Mouse (Mus musculus) forebrain, embryonic 12.5 days (tissue): Measurements from ENCODE around the gene Aff1. TPM values are rescaled to one million over a fixed set of nuclear protein-coding genes. Genes with fewer than 3 reads are reported as not detected.

Experiments used
- ATAC-seq: fragments of 200-750 bp; cut with Nextera tagmentation; 2 replicates; pipeline ENCODE4 v1.8.0; 2017; ENCODE audit warnings: moderate TSS enrichment; ENCODE audit not compliant: low FRiP score
- H3K27ac ChIP-seq: fragments of 300-500 bp; sonication (generic); 2 replicates; pipeline ENCODE4 v1.5.1; 2016; ENCODE audit warnings: mild to moderate bottlenecking
- H3K27me3 ChIP-seq: fragments of 300-500 bp; sonication (generic); 2 replicates; pipeline ENCODE4 v1.6.1; 2016; ENCODE audit warnings: mild to moderate bottlenecking
- H3K36me3 ChIP-seq: fragments of 300-500 bp; sonication (generic); replicated peaks from 2 replicates; pipeline ENCODE4 v1.6.1; 2016; ENCODE audit warnings: mild to moderate bottlenecking
- H3K4me1 ChIP-seq: fragments of 300-500 bp; sonication (generic); 2 replicates; pipeline ENCODE4 v1.6.1; 2016
- H3K4me2 ChIP-seq: fragments of 300-500 bp; sonication (generic); 2 replicates; pipeline ENCODE4 v1.6.1; 2016; ENCODE audit warnings: mild to moderate bottlenecking, moderate library complexity
- H3K4me3 ChIP-seq: fragments of 300-500 bp; sonication (generic); replicated peaks from 2 replicates; pipeline ENCODE4 v1.5.1; 2016; ENCODE audit warnings: mild to moderate bottlenecking
- H3K9ac ChIP-seq: fragments of 300-500 bp; sonication (generic); 2 replicates; pipeline ENCODE4 v1.6.1; 2016; ENCODE audit warnings: mild to moderate bottlenecking
- H3K9me3 ChIP-seq: fragments of 300-500 bp; sonication (generic); 2 replicates; pipeline ENCODE4 v1.6.1; 2016
- WGBS: fragments of 180-500 bp; shearing (Covaris S2); methylation state at CpG from one replicate; pipeline ENCODE4 v1.1.7; 2016; 5-methylcytosine and 5-hydroxymethylcytosine counted together
- polyA plus RNA-seq: library from polyadenylated mRNA; unstranded; fragments of >200 nt; fragmentation: Nextera tagmentation; extraction: Ambion mirVana; gene quantifications from 2 replicates; pipeline ENCODE4 v1.2.1, GENCODE M21; 2016

Gene Aff1
- polyA plus RNA-seq, 1 experiment from 2014 or later = 3.7 TPM

- H3K27ac ChIP-seq = no peak overlapping the region
- H3K4me3 ChIP-seq = no peak overlapping the region
- H3K9ac ChIP-seq = no peak overlapping the region
- peaks cover 27% of the 10 kb centered on the region for H3K27me3 ChIP-seq
- peaks cover 10% of the 10 kb centered on the region for H3K4me1 ChIP-seq
- no peaks in the 10 kb centered on the region for H3K9me3 ChIP-seq
- 74% methylated on average over 5 of the region's 5 CpGs for WGBS
- no peak for ATAC-seq
- H3K4me2 ChIP-seq = no peak overlapping the region
- H3K36me3 ChIP-seq = no peaks in the 10 kb centered on the region
Observed at GRCm38 (mm10) chr5:103697875-103698491, 5.8 kb downstream of the Aff1 start.

GRCm38 (mm10) chr5:103698577-103698976 is 6.4 kb downstream of the Aff1 start:
- no peak overlapping the region for H3K4me3 ChIP-seq
- H3K27me3 ChIP-seq = peaks cover 21% of the 10 kb centered on the region
- no peak overlapping the region for H3K27ac ChIP-seq
- no peak for ATAC-seq
- H3K9me3 ChIP-seq = no peaks in the 10 kb centered on the region
- H3K4me2 ChIP-seq = no peak overlapping the region
- 85% methylated on average over 4 of the region's 4 CpGs for WGBS
- no peaks in the 10 kb centered on the region for H3K36me3 ChIP-seq
- no peak overlapping the region for H3K9ac ChIP-seq
- H3K4me1 ChIP-seq = peaks cover 4% of the 10 kb centered on the region

GRCm38 (mm10) chr5:103699537-103699936 is 7.4 kb downstream of the Aff1 start:
- Histone ChIP-seq H3K4me3 (no peak overlapping the region), H3K9ac (no peak overlapping the region), H3K36me3 (no peaks in the 10 kb centered on the region), H3K4me1 (peaks cover 3% of the 10 kb centered on the region; the same call in 1 of the 2 replicates), H3K4me2 (no peak overlapping the region), H3K9me3 (no peaks in the 10 kb centered on the region), H3K27ac (no peak overlapping the region), H3K27me3 (peaks cover 11% of the 10 kb centered on the region)
- ATAC-seq = no peak
- WGBS = 70% methylated on average over 4 of the region's 4 CpGs

GRCm38 (mm10) chr5:103700661-103701060 is 8.5 kb downstream of the Aff1 start:
- H3K4me1 ChIP-seq = peaks cover 3% of the 10 kb centered on the region; the same call in 1 of the 2 replicates
- H3K36me3 ChIP-seq = no peaks in the 10 kb centered on the region
- whole genome bisulfite sequencing = 70% methylated on average over 2 of the region's 2 CpGs
- ATAC-seq = no peak
- no peak overlapping the region for H3K4me3 ChIP-seq
- no peak overlapping the region for H3K4me2 ChIP-seq
- H3K27ac ChIP-seq = no peak overlapping the region
- no peaks in the 10 kb centered on the region for H3K9me3 ChIP-seq
- no peak overlapping the region for H3K9ac ChIP-seq
- H3K27me3 ChIP-seq = peaks cover 7% of the 10 kb centered on the region; the same call in 1 of the 2 replicates

- ATAC-seq = no peak
- Histone ChIP-seq H3K36me3 (no peaks in the 10 kb centered on the region), H3K4me2 (no peak overlapping the region), H3K9ac (no peak overlapping the region), H3K4me1 (peaks cover 3% of the 10 kb centered on the region; the same call in 1 of the 2 replicates), H3K4me3 (no peak overlapping the region), H3K9me3 (no peaks in the 10 kb centered on the region), H3K27me3 (peaks cover 7% of the 10 kb centered on the region; the same call in 1 of the 2 replicates), H3K27ac (no peak overlapping the region)
- 71% methylated on average over 3 of the region's 3 CpGs for WGBS
Observed at GRCm38 (mm10) chr5:103701466-103701865, 9.3 kb downstream of the Aff1 start.

- H3K9me3 ChIP-seq = no peaks in the 10 kb centered on the region
- 84% methylated on average over 6 of the region's 6 CpGs for WGBS
- no peak overlapping the region for H3K4me2 ChIP-seq
- no peak overlapping the region for H3K27ac ChIP-seq
- H3K9ac ChIP-seq = no peak overlapping the region
- ATAC-seq = no peak
- H3K4me1 ChIP-seq = no peaks in the 10 kb centered on the region
- H3K27me3 ChIP-seq = peaks cover 2% of the 10 kb centered on the region; the same call in 1 of the 2 replicates
- no peak overlapping the region for H3K4me3 ChIP-seq
- H3K36me3 ChIP-seq = no peaks in the 10 kb centered on the region
Observed at GRCm38 (mm10) chr5:103702527-103702926, 10.4 kb downstream of the Aff1 start.

GRCm38 (mm10) chr5:103705331-103705730 is 13.2 kb downstream of the Aff1 start:
- Histone ChIP-seq H3K4me2 (no peak overlapping the region), H3K4me3 (no peak overlapping the region), H3K4me1 (no peaks in the 10 kb centered on the region), H3K27me3 (no peaks in the 10 kb centered on the region), H3K36me3 (no peaks in the 10 kb centered on the region), H3K27ac (no peak overlapping the region), H3K9ac (no peak overlapping the region), H3K9me3 (no peaks in the 10 kb centered on the region)
- 94% methylated on average over 4 of the region's 4 CpGs for WGBS
- ATAC-seq = no peak

- no peak overlapping the region for H3K4me2 ChIP-seq
- no peaks in the 10 kb centered on the region for H3K4me1 ChIP-seq
- H3K27ac ChIP-seq = no peak overlapping the region
- H3K9me3 ChIP-seq = no peaks in the 10 kb centered on the region
- H3K36me3 ChIP-seq = no peaks in the 10 kb centered on the region
- no peak overlapping the region for H3K4me3 ChIP-seq
- H3K9ac ChIP-seq = no peak overlapping the region
- ATAC-seq = no peak
- H3K27me3 ChIP-seq = no peaks in the 10 kb centered on the region
- WGBS = 89% methylated on average over 1 of the region's 1 CpGs
Observed at GRCm38 (mm10) chr5:103705874-103706273, 13.7 kb downstream of the Aff1 start.

GRCm38 (mm10) chr5:103709044-103709443 is 16.9 kb downstream of the Aff1 start:
- H3K9ac ChIP-seq = no peak overlapping the region
- no peak overlapping the region for H3K4me2 ChIP-seq
- H3K4me3 ChIP-seq = no peak overlapping the region
- H3K27me3 ChIP-seq = no peaks in the 10 kb centered on the region
- no peak for ATAC-seq
- H3K4me1 ChIP-seq = no peaks in the 10 kb centered on the region
- H3K36me3 ChIP-seq = no peaks in the 10 kb centered on the region
- no peaks in the 10 kb centered on the region for H3K9me3 ChIP-seq
- WGBS = 87% methylated on average over 3 of the region's 3 CpGs
- no peak overlapping the region for H3K27ac ChIP-seq

- Histone ChIP-seq H3K36me3 (no peaks in the 10 kb centered on the region), H3K9me3 (no peaks in the 10 kb centered on the region), H3K4me1 (no peaks in the 10 kb centered on the region), H3K4me3 (no peak overlapping the region), H3K4me2 (no peak overlapping the region), H3K27ac (no peak overlapping the region), H3K27me3 (no peaks in the 10 kb centered on the region), H3K9ac (no peak overlapping the region)
- no peak for ATAC-seq
- WGBS = 84% methylated on average over 2 of the region's 2 CpGs
Observed at GRCm38 (mm10) chr5:103711886-103712285, 19.7 kb downstream of the Aff1 start.

- Histone ChIP-seq H3K9ac (no peak overlapping the region), H3K27ac (no peak overlapping the region), H3K9me3 (no peaks in the 10 kb centered on the region), H3K4me3 (no peak overlapping the region), H3K4me2 (no peak overlapping the region), H3K36me3 (no peaks in the 10 kb centered on the region), H3K27me3 (no peaks in the 10 kb centered on the region), H3K4me1 (no peaks in the 10 kb centered on the region)
- 69% methylated on average over 2 of the region's 2 CpGs for WGBS
- no peak for ATAC-seq
Observed at GRCm38 (mm10) chr5:103713422-103713821, 21.2 kb downstream of the Aff1 start.

- ATAC-seq = no peak
- Histone ChIP-seq H3K4me1 (peaks cover 5% of the 10 kb centered on the region; the same call in 1 of the 2 replicates), H3K27me3 (no peaks in the 10 kb centered on the region), H3K9me3 (no peaks in the 10 kb centered on the region), H3K4me2 (no peak overlapping the region), H3K27ac (no peak overlapping the region), H3K9ac (no peak overlapping the region), H3K36me3 (no peaks in the 10 kb centered on the region), H3K4me3 (no peak overlapping the region)
- 87% methylated on average over 6 of the region's 6 CpGs for WGBS
Observed at GRCm38 (mm10) chr5:103714943-103715342, 22.8 kb downstream of the Aff1 start.

GRCm38 (mm10) chr5:103716824-103717342 is 24.7 kb downstream of the Aff1 start:
- Histone ChIP-seq H3K27me3 (no peaks in the 10 kb centered on the region), H3K9me3 (no peaks in the 10 kb centered on the region), H3K4me1 (peaks cover 5% of the 10 kb centered on the region; the same call in 1 of the 2 replicates), H3K4me3 (no peak overlapping the region), H3K4me2 (no peak overlapping the region), H3K9ac (no peak overlapping the region), H3K27ac (no peak overlapping the region), H3K36me3 (no peaks in the 10 kb centered on the region)
- no peak for ATAC-seq
- 85% methylated on average over 5 of the region's 5 CpGs for WGBS
